Mouse (Mus musculus): ENCODE data around the gene Tmem221.
A peak's percentile ranks its signal among the peaks of the same experiment; 100 is the strongest.

The Tmem221 gene

GRCm38 (mm10) chr8:71579009-71579408, 20.3 kb upstream of the Tmem221 start:
- no peak for DNase-seq (ENCODE audit: low spot score in 2 of 2)

GRCm38 (mm10) chr8:71577856-71578387, 19.3 kb upstream of the Tmem221 start:
- DNase-seq (ENCODE audit: low spot score in 2 of 2), result no peak

GRCm38 (mm10) chr8:71575020-71575419, 16.3 kb upstream of the Tmem221 start:
- no peak for DNase-seq (ENCODE audit: low spot score in 2 of 2)

GRCm38 (mm10) chr8:71574426-71574825, 15.8 kb upstream of the Tmem221 start:
- DNase-seq (ENCODE audit: low spot score in 2 of 2), result no peak

GRCm38 (mm10) chr8:71572847-71573633, 14.4 kb upstream of the Tmem221 start:
- peak; percentile 94 to 95 for DNase-seq (ENCODE audit: low spot score in 2 of 2)

GRCm38 (mm10) chr8:71572077-71572476, 13.4 kb upstream of the Tmem221 start:
- DNase-seq (ENCODE audit: low spot score in 2 of 2), result no peak

GRCm38 (mm10) chr8:71570291-71570954, 11.8 kb upstream of the Tmem221 start:
- peak; percentile 97 to 99 for DNase-seq (ENCODE audit: low spot score in 2 of 2)

- peak; percentile 93 to 95 for DNase-seq (ENCODE audit: low spot score in 2 of 2)
Measured at GRCm38 (mm10) chr8:71569366-71570290, 11.0 kb upstream of the Tmem221 start.

- DNase-seq (ENCODE audit: low spot score in 2 of 2), result no peak
Measured at GRCm38 (mm10) chr8:71568941-71569340, 10.3 kb upstream of the Tmem221 start.

GRCm38 (mm10) chr8:71568387-71568937, 9.8 kb upstream of the Tmem221 start, which contains the start of gene Slc27a1:
Slc27a1 (plus strand) TSS chr8:71568882.
- DNase-seq (ENCODE audit: low spot score in 2 of 2), result peak; percentile 87 to 89

GRCm38 (mm10) chr8:71567587-71567986, 8.9 kb upstream of the Tmem221 start:
- DNase-seq (ENCODE audit: low spot score in 2 of 2), result no peak

- no peak for DNase-seq (ENCODE audit: low spot score in 2 of 2)
Measured at GRCm38 (mm10) chr8:71566501-71566900, 7.8 kb upstream of the Tmem221 start, which contains the start of gene Nxnl1. Nxnl1 (minus strand) TSS chr8:71566601.

GRCm38 (mm10) chr8:71563992-71564391, 5.3 kb upstream of the Tmem221 start:
- DNase-seq (ENCODE audit: low spot score in 2 of 2), result no peak

- DNase-seq (ENCODE audit: low spot score in 2 of 2), result peak; percentile 55 to 77
Measured at GRCm38 (mm10) chr8:71562751-71563150, 4.1 kb upstream of the Tmem221 start.

GRCm38 (mm10) chr8:71561401-71561800, 2.7 kb upstream of the Tmem221 start:
- DNase-seq (ENCODE audit: low spot score in 2 of 2), result peak in 1 of 2 experiments; percentile 63

GRCm38 (mm10) chr8:71560765-71561164, 2.1 kb upstream of the Tmem221 start:
- no peak for DNase-seq (ENCODE audit: low spot score in 2 of 2)

- no peak for DNase-seq (ENCODE audit: low spot score in 2 of 2)
Measured at GRCm38 (mm10) chr8:71560071-71560470, 1.4 kb upstream of the Tmem221 start.

GRCm38 (mm10) chr8:71558958-71559690, 453 bp upstream of the Tmem221 start:
- DNase-seq (ENCODE audit: low spot score in 2 of 2), result no peak

- no peak for DNase-seq (ENCODE audit: low spot score in 2 of 2)
Measured at GRCm38 (mm10) chr8:71554644-71555043, 4.0 kb downstream of the Tmem221 start.

GRCm38 (mm10) chr8:71554001-71554400, 4.7 kb downstream of the Tmem221 start:
- no peak for DNase-seq (ENCODE audit: low spot score in 2 of 2)

- DNase-seq (ENCODE audit: low spot score in 2 of 2), result no peak
Measured at GRCm38 (mm10) chr8:71552770-71553169, 5.9 kb downstream of the Tmem221 start.
